Mouse (Mus musculus) cortical plate, adult 2 months (tissue): ENCODE data around the gene Nhej1.

Experiments used
- CTCF ChIP-seq: fragments of 200-500 bp; IDR thresholded peaks from 2 replicates; pipeline ENCODE4 v1.5.1; 2011; ENCODE audit warnings: mild to moderate bottlenecking, control low read depth, low read length; ENCODE audit not compliant: insufficient read depth; ENCODE audit errors: extremely low read depth
- POLR2A ChIP-seq: fragments of 200-500 bp; IDR thresholded peaks from 2 replicates; pipeline ENCODE4 v1.6.1; 2011; ENCODE audit warnings: mild to moderate bottlenecking, low read length, control low read depth; ENCODE audit not compliant: insufficient read depth; ENCODE audit errors: extremely low read depth

GRCm38 (mm10) chr1:74941651-74942360, 183.2 kb downstream of the Nhej1 start:
- TF ChIP-seq POLR2A (no peak), CTCF (no peak)
